Mouse (Mus musculus) heart, adult 2 months (tissue): ENCODE measurements around the gene Pemt. TPM values are rescaled to one million over a fixed set of nuclear protein-coding genes. Genes with fewer than 3 reads are reported as not detected.

ENCODE experiments used
- DNase-seq, 2 experiments: peaks; one replicate each; pipeline ENCODE4 v3.0.0; 2021
- H3K27ac ChIP-seq: fragments of 200-600 bp; 2 replicates; pipeline ENCODE4 v1.8.1; 2022
- H3K27me3 ChIP-seq: fragments of 200-500 bp; 2 replicates; pipeline ENCODE4 v1.6.1; 2012; ENCODE audit warnings: mild to moderate bottlenecking, low read length, inconsistent platforms, mixed read lengths; ENCODE audit not compliant: control insufficient read depth, insufficient read depth
- H3K36me3 ChIP-seq: fragments of 200-500 bp; 2 replicates; pipeline ENCODE4 v1.6.1; 2012; ENCODE audit warnings: low read length, inconsistent platforms; ENCODE audit not compliant: control insufficient read depth, insufficient read depth
- H3K4me1 ChIP-seq: fragments of 200-500 bp; 2 replicates; pipeline ENCODE4 v1.6.1; 2011; ENCODE audit warnings: low read length; ENCODE audit not compliant: control insufficient read depth, insufficient read depth
- H3K4me3 ChIP-seq: fragments of 200-600 bp; 2 replicates; pipeline ENCODE4 v1.8.1; 2022
- H3K79me2 ChIP-seq: fragments of 200-500 bp; replicated peaks from 2 replicates; pipeline ENCODE4 v1.6.1; 2012; ENCODE audit warnings: mild to moderate bottlenecking, inconsistent platforms, low read length, moderate library complexity, mixed read lengths; ENCODE audit not compliant: control insufficient read depth, insufficient read depth
- H3K9ac ChIP-seq: fragments of 200-500 bp; 2 replicates; pipeline ENCODE4 v1.6.1; 2012; ENCODE audit warnings: low read depth, mild to moderate bottlenecking, control low read depth, inconsistent platforms, low read length, mixed read lengths
- CTCF ChIP-seq: fragments of 200-600 bp; IDR thresholded peaks from 2 replicates; pipeline ENCODE4 v1.8.1; 2022; ENCODE audit warnings: antibody characterized with exemption, mild to moderate bottlenecking, moderate library complexity
- EP300 ChIP-seq: fragments of 200-500 bp; IDR thresholded peaks from 2 replicates; pipeline ENCODE4 v1.6.1; 2011; ENCODE audit warnings: low read depth, low read length, control low read depth; ENCODE audit not compliant: insufficient read depth
- POLR2A ChIP-seq: fragments of 200-500 bp; IDR thresholded peaks from 2 replicates; pipeline ENCODE4 v1.6.1; 2011; ENCODE audit warnings: mild to moderate bottlenecking, low read depth, low read length, control low read depth; ENCODE audit not compliant: insufficient read depth
- WGBS: fragments of 180-500 bp; shearing (Covaris S2); methylation state at CpG from one replicate; pipeline ENCODE4 v1.1.7; 2018; 5-methylcytosine and 5-hydroxymethylcytosine counted together
- intact Hi-C: fragments of 180-260 bp; cut with DNase I; formaldehyde crosslinking; loops from one replicate; pipeline ENCODE4 v1.15.1; 2025
- polyA plus RNA-seq: library from polyadenylated mRNA; depleted of rRNA; stranded (reverse); fragments of >200 nt; gene quantifications from 2 replicates; pipeline ENCODE4 v1.2.3, GENCODE M21; 2012
- total RNA-seq, 2 experiments: library from RNA; stranded (reverse); gene quantifications; 2 replicates each; pipeline ENCODE4 v1.2.3; 2021

Pemt gene
- total and polyA plus RNA-seq, 3 experiments: 1.9 to 5.9 (median 3.2) TPM

GRCm38 (mm10) chr11:60073936-60074502, 27.7 kb upstream of the Pemt start:
- no peaks in the 10 kb centered on the region for H3K36me3 ChIP-seq
- no peaks in the 10 kb centered on the region for H3K79me2 ChIP-seq
- WGBS: 42% methylated on average over 15 of the region's 15 CpGs
- no peak overlapping the region for H3K4me3 ChIP-seq
- intact Hi-C loops: no loop called here
- no peaks in the 10 kb centered on the region for H3K27me3 ChIP-seq
- no peak overlapping the region for H3K27ac ChIP-seq
- H3K9ac ChIP-seq: no peak overlapping the region
- no peaks in the 10 kb centered on the region for H3K4me1 ChIP-seq
- peak in 1 of 2 experiments; percentile 32 for DNase-seq
- TF ChIP-seq CTCF (no peak), EP300 (no peak), POLR2A (no peak)

- Histone ChIP-seq H3K36me3 (no peaks in the 10 kb centered on the region), H3K9ac (no peak overlapping the region), H3K79me2 (no peaks in the 10 kb centered on the region), H3K27me3 (no peaks in the 10 kb centered on the region), H3K4me1 (no peaks in the 10 kb centered on the region), H3K27ac (no peak overlapping the region), H3K4me3 (no peak overlapping the region)
- no peak for DNase-seq
- intact Hi-C loops: no loop called here
- TF ChIP-seq POLR2A (no peak), CTCF (no peak), EP300 (no peak)
These were observed 26.8 kb upstream of the Pemt start for GRCm38 (mm10) chr11:60073121-60073520.

GRCm38 (mm10) chr11:60071221-60071620, 24.9 kb upstream of the Pemt start:
- no peaks in the 10 kb centered on the region for H3K27me3 ChIP-seq
- no peaks in the 10 kb centered on the region for H3K4me1 ChIP-seq
- H3K27ac ChIP-seq: no peak overlapping the region
- no peaks in the 10 kb centered on the region for H3K36me3 ChIP-seq
- no peaks in the 10 kb centered on the region for H3K79me2 ChIP-seq
- 73% methylated on average over 6 of the region's 6 CpGs for whole genome bisulfite sequencing
- H3K9ac ChIP-seq: no peak overlapping the region
- intact Hi-C loops: no loop called here
- TF ChIP-seq CTCF: no peak
- no peak for TF ChIP-seq POLR2A
- TF ChIP-seq EP300: no peak
- no peak overlapping the region for H3K4me3 ChIP-seq
- no peak for DNase-seq

- intact Hi-C loops: no loop called here
- no peak overlapping the region for H3K4me3 ChIP-seq
- no peak overlapping the region for H3K27ac ChIP-seq
- H3K79me2 ChIP-seq: no peaks in the 10 kb centered on the region
- H3K36me3 ChIP-seq: no peaks in the 10 kb centered on the region
- peak; percentile 23 to 52 for DNase-seq
- no peaks in the 10 kb centered on the region for H3K27me3 ChIP-seq
- H3K4me1 ChIP-seq: no peaks in the 10 kb centered on the region
- no peak overlapping the region for H3K9ac ChIP-seq
- TF ChIP-seq POLR2A: no peak
- TF ChIP-seq EP300: no peak
- TF ChIP-seq CTCF: peak; percentile 78
- WGBS: 38% methylated on average over 8 of the region's 8 CpGs
These were observed 24.3 kb upstream of the Pemt start for GRCm38 (mm10) chr11:60070599-60070998.

GRCm38 (mm10) chr11:60068631-60069030, 22.3 kb upstream of the Pemt start:
- no peak overlapping the region for H3K27ac ChIP-seq

GRCm38 (mm10) chr11:60067646-60068045, 21.4 kb upstream of the Pemt start:
- no peak for TF ChIP-seq EP300
- TF ChIP-seq CTCF: no peak
- TF ChIP-seq POLR2A: no peak
- no peak overlapping the region for H3K9ac ChIP-seq
- H3K27ac ChIP-seq: no peak overlapping the region
- WGBS: 78% methylated on average over 4 of the region's 4 CpGs
- H3K36me3 ChIP-seq: no peaks in the 10 kb centered on the region
- H3K79me2 ChIP-seq: no peaks in the 10 kb centered on the region
- no peaks in the 10 kb centered on the region for H3K27me3 ChIP-seq
- no peak for DNase-seq
- no peak overlapping the region for H3K4me3 ChIP-seq
- H3K4me1 ChIP-seq: no peaks in the 10 kb centered on the region
- intact Hi-C loops: no loop called here

More at GRCm38 (mm10) chr11:60068631-60069030, 22.3 kb upstream of the Pemt start:
- intact Hi-C loops: no loop called here
- TF ChIP-seq CTCF (no peak), EP300 (no peak), POLR2A (no peak)
- DNase-seq: no peak
- H3K9ac ChIP-seq: no peak overlapping the region
- H3K27me3 ChIP-seq: no peaks in the 10 kb centered on the region
- H3K79me2 ChIP-seq: no peaks in the 10 kb centered on the region
- no peaks in the 10 kb centered on the region for H3K36me3 ChIP-seq
- H3K4me1 ChIP-seq: no peaks in the 10 kb centered on the region
- no peak overlapping the region for H3K4me3 ChIP-seq
